Mouse (Mus musculus) kidney, postnatal 4 days (tissue): ENCODE measurements around the gene Cfap54.

ENCODE experiments used
- DNase-seq, 2 experiments: peaks; one replicate each; pipeline ENCODE4 v3.0.0; 2021; ENCODE audit warnings: mixed read lengths in 2 of 2

The Cfap54 gene

GRCm38 (mm10) chr10:93095827-93096226 lies 14.4 kb upstream of the Cfap54 start:
- no peak for DNase-seq

DNA sequence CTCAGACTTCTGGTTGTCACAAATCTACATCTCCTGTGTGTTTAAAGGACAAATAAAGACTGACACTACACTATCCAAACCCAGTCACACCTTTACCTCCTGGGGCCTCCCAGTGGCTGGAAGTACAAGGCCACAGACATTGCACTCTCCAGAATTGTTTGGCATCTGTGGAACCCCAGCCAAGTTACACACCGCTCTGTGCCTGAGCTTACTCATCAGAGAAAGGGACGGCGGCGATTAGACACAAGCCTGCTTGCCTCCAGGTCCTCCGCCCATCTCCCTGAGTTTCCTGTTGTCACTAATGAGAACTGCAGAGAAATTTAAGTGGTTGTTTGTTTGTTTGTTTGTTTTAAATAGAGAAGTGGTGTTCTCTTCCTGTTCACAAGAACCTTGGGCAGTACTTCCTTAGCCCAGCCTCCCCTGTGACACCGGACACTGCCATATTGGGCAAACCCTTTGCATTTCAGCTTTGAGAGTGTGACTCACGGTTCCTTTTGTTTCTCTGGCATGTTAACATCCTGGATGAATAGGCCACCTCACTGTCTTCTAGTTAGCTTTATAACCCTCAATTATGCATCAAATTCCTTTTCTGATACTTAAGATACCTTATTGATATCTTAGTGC lies 13.7 kb upstream of the Cfap54 start:
- no peak for DNase-seq

GRCm38 (mm10) chr10:93091928-93092327 lies 10.5 kb upstream of the Cfap54 start:
- DNase-seq: no peak

- no peak for DNase-seq
Measured at GRCm38 (mm10) chr10:93090241-93090640, 8.8 kb upstream of the Cfap54 start.

DNA sequence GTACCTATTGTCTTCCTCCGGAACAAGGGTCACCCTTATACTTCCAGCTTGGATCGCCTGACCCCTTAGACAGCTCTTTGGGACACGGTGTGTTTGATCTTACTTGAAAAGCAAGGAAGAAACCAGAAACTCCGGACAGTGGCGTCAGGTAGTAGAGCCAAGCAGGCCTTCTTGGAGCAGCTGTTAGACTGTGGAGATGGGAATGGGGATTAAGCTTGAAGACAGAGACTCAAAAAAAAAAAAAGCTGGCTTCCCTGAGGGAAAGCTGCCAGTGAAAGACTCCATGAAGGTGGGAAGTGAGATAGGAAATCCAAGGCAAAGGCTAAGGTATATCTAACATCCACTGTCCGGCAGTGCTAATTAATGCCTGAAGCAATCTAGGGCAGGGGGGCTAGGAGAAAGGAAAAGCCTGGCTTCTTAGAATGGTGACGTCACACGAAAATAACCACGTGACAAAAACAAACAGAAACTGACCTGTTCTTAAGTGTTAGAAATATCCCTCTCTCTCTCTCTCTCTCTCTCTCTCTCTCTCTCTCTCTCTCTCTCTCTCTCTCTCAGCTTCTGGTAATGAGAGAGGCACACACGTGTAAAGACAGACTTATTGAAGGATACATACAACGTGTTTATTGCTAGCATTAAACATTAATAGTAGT lies 7.1 kb upstream of the Cfap54 start:
- no peak for DNase-seq

GRCm38 (mm10) chr10:93087504-93087903 lies 6.1 kb upstream of the Cfap54 start:
- DNase-seq: no peak

DNA sequence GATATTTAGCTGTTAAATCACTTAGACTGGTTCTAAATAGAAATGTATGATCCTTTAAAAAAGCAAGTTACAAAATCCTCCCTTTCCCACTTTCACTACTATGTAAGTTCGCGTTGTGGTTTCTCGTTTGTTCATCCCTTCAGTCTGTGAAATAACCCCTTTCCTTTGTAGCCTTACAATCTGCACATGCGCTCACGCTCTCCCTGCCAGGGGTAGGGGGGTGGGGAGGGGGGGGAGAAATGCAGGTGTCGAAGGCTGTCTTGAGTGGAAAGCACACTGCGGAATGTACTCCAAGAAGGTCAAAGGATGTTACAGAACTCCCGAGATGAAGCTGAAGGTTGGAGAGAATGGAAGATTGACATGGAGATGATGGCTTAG lies 2.5 kb upstream of the Cfap54 start:
- DNase-seq: no peak

GRCm38 (mm10) chr10:93083198-93083962 lies 2.0 kb upstream of the Cfap54 start:
- no peak for DNase-seq

GRCm38 (mm10) chr10:93079486-93079885 lies 1.9 kb downstream of the Cfap54 start:
- no peak for DNase-seq

DNA sequence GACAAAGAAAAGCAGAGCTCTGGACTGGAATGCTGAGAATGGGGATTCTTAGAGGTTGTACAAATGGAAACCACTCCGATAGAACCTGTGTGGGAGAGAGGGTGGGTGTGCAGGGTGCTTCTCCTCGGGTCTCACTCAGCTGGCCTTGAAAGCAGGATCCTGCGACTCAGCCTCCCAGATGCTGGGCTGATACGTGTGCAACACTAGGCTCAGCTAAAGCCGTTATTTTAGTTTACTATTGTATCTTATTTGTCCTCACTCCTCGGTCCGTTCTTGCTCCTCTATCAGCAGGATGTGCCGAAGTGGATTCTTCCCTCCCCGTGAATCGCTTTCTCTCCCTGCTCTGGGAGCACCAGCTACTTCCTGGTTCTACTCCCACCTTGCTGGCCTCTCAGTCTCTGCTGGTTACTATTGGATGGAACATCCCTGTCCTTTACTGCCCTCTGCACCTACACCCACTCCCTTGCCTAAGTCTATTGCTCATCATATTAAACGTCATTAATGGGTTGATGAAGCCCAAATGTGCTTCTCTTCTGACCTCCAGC lies 3.4 kb downstream of the Cfap54 start:
- no peak for DNase-seq

GRCm38 (mm10) chr10:93076376-93076775 lies 5.0 kb downstream of the Cfap54 start:
- DNase-seq: no peak

DNA sequence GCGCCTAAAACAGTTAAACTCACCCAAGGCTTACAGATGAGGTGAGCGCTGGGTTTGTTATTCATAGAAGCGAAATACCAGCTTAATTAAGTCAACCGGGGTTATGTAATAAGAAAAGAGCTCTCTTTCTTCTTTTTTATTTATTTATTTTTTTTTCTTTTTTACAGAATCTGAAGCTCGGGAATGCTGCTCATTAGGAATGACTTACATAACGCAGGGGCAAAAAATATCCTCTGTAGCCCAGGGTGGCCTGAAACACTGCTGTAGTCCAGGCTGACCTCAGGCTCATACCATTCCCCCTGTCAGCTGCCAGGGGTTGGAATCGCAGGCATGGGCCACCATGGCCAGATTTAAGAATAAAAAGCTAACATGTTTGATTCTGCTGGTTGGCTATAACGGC lies 5.6 kb downstream of the Cfap54 start:
- DNase-seq: no peak

- no peak for DNase-seq
Measured at GRCm38 (mm10) chr10:93072769-93073168, 8.6 kb downstream of the Cfap54 start.

- no peak for DNase-seq
Measured at GRCm38 (mm10) chr10:93071753-93072152, 9.7 kb downstream of the Cfap54 start.

- DNase-seq: peak; percentile 55 to 69
Measured at GRCm38 (mm10) chr10:93070121-93070898, 11.1 kb downstream of the Cfap54 start.

DNA sequence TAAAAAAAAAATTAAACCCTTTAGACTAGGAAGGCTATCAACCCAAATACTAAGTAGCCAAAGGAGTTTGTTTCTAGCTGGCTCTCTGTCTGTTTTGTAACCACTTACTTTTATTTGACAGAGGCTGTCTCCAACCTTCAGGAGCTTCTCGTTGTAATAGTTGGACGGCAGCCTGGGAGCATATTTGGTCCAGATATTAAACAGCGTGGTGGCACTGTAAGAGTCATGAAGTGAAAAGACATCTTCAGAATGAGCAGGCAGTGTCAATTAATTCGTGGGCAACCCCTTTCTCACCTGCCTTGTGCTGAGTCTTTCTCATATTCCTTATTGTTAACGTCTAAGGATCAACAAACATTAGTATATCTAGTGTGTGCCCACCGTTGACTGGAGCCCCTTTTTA lies 11.7 kb downstream of the Cfap54 start:
- DNase-seq: no peak

- DNase-seq: peak; percentile 13 to 42
Measured at GRCm38 (mm10) chr10:93069041-93069679, 12.3 kb downstream of the Cfap54 start.

- DNase-seq: no peak
Measured at GRCm38 (mm10) chr10:93064973-93065372, 16.4 kb downstream of the Cfap54 start.

DNA sequence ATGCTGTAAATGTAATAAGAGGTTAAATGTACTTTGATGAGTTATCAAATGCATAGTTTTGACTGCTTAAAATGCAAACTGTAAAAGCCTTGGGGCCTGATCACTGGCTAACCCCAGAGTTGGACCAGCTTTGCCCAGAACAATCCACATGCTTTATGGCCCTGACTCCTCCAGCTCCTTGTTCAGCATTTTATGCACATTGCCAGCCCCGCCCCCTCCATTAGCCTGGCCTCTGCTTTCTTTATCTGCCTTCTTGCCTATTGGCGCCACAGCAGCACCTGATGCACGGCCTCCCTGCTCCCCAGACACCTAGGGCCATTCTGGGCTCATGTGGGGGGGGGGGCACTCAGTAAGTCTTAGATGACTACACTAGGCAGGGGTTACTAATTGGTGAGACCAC lies 17.8 kb downstream of the Cfap54 start:
- peak; percentile 48 to 57 for DNase-seq

- DNase-seq: no peak
Measured at GRCm38 (mm10) chr10:93062395-93062794, 19.0 kb downstream of the Cfap54 start.

DNA sequence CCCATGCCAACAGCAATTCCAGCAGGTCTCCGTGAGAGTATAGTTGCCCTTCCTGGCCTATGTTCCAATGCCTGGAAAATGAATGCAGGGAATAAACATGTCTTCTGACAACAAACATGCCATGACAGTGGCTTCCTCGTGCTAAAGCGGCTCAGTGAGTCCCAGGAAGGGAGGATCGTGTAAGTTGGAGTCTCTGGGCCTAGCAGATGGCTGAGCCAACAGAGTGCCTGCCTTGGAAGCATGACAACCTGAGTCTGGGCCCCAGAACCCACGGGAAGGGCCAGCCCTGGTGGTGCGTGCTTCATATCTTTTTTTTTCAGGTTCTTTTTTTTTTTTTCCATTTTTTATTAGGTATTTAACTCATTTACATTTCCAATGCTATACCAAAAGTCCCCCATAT lies 27.6 kb downstream of the Cfap54 start:
- no peak for DNase-seq

- no peak for DNase-seq
Measured at GRCm38 (mm10) chr10:93053315-93053714, 28.1 kb downstream of the Cfap54 start.
